Mouse (Mus musculus) cortical plate, adult 2 months (tissue): ENCODE results near the gene Ccm2.

Source experiments
- CTCF ChIP-seq: fragments of 200-500 bp; IDR thresholded peaks from 2 replicates; pipeline ENCODE4 v1.5.1; 2011; ENCODE audit warnings: mild to moderate bottlenecking, control low read depth, low read length; ENCODE audit not compliant: insufficient read depth; ENCODE audit errors: extremely low read depth
- POLR2A ChIP-seq: fragments of 200-500 bp; IDR thresholded peaks from 2 replicates; pipeline ENCODE4 v1.6.1; 2011; ENCODE audit warnings: mild to moderate bottlenecking, low read length, control low read depth; ENCODE audit not compliant: insufficient read depth; ENCODE audit errors: extremely low read depth

GRCm38 (mm10) chr11:6596616-6597015 lies 49.9 kb downstream of the Ccm2 start:
- 0 out of 2 replicates have a peak, but pooled peaks have one; percentile 7 for TF ChIP-seq POLR2A
- TF ChIP-seq CTCF: no peak
